Mouse (Mus musculus) lung, postnatal 0 days (tissue): ENCODE results near the gene Fam149a.

Experiments used
- CTCF ChIP-seq: IDR thresholded peaks from 2 replicates; pipeline ENCODE4 v1.5.1; 2016; ENCODE audit warnings: antibody characterized with exemption, mild to moderate bottlenecking
- EP300 ChIP-seq: IDR thresholded peaks from 2 replicates; pipeline ENCODE4 v1.6.1; 2016; ENCODE audit warnings: antibody characterized with exemption, mild to moderate bottlenecking, control low read depth

- TF ChIP-seq CTCF, result no peak
- no peak for TF ChIP-seq EP300
Observed at GRCm38 (mm10) chr8:45383250-45383649, 1.2 kb upstream of the Fam149a start.
